Mouse (Mus musculus) embryonic fibroblast, embryonic 13.5 days (primary cell): ENCODE results near the gene Bcl2l14. TPM values are rescaled to one million over a fixed set of nuclear protein-coding genes. Genes with fewer than 3 reads are reported as not detected.
A peak's percentile ranks its signal among the peaks of the same experiment; 100 is the strongest.

Experiments used
- H3K27ac ChIP-seq: 2 replicates; pipeline ENCODE4 v1.5.1; 2012; ENCODE audit warnings: low read length, control low read depth, inconsistent platforms; ENCODE audit not compliant: insufficient read depth
- H3K4me1 ChIP-seq: 2 replicates; pipeline ENCODE4 v1.6.1; 2011; ENCODE audit warnings: low read length; ENCODE audit not compliant: control insufficient read depth, insufficient read depth
- H3K4me3 ChIP-seq: 2 replicates; pipeline ENCODE4 v1.5.1; 2011; ENCODE audit warnings: mild to moderate bottlenecking, control low read depth, low read length; ENCODE audit not compliant: insufficient read depth
- CTCF ChIP-seq: IDR thresholded peaks from 2 replicates; pipeline ENCODE4 v1.5.1; 2011; ENCODE audit warnings: mild to moderate bottlenecking, control low read depth, low read length, moderate library complexity, borderline replicate concordance; ENCODE audit not compliant: insufficient read depth
- POLR2A ChIP-seq: IDR thresholded peaks from 2 replicates; pipeline ENCODE4 v1.6.1; 2011; ENCODE audit warnings: low read depth, mild to moderate bottlenecking, control low read depth, low read length, moderate library complexity
- polyA plus RNA-seq: library from polyadenylated mRNA; stranded (reverse); fragments of >200 nt; gene quantifications from 2 replicates; pipeline ENCODE4 v1.2.4, GENCODE M21; 2011; ENCODE audit warnings: low read depth; ENCODE audit not compliant: missing spikeins, insufficient read length

The Bcl2l14 gene
- polyA plus RNA-seq, 1 experiment = not detected

DNA sequence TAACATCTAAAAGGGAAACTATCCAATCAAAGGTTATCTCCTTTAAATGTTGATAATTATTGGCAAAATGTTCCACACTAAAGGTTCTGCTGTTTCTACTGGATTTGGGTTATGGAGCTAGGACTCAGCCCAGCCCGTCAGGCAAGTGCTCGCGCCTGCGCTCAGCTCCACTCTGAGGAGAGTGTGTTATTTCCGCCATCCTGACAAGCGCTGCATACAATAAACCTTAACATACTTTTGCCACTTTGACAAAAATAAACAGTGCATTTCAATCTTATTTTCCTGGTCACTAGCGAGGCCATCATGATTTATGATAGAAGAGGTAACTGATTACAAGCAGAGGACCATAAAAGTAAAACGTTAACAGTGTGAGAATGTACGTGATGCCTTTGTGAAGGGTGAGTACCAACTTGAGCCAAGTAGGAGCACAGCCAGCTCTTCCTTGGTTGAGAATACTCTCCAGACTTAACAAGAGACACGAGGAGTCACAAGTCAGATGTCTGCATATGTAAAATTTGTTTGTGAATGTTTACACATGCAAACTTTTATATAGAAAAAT lies 70.6 kb downstream of the Bcl2l14 start:
- Histone ChIP-seq H3K27ac (no peak overlapping the region), H3K4me3 (no peak overlapping the region), H3K4me1 (no peaks in the 10 kb centered on the region; the same call in 1 of the 2 replicates)
- TF ChIP-seq CTCF (no peak), POLR2A (no peak)

DNA sequence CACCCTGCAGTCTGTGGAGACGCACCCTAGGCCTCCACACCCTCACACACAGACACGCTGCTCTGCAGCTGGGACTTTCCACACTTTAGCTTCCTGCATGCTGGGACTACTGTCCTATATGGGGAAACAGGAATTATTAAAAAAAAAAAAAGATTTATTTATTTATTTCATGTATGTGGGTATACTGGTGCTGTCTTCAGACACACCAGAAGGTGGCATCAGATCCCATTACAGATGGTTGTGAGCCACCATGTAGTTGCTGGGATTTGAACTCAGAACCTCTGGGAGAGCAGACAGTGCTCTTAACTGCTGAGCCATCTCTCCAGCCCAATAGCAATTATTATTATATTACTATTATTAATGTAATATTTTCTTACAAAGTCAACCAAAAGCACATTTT lies 73.2 kb downstream of the Bcl2l14 start:
- Histone ChIP-seq H3K4me3 (no peak overlapping the region), H3K27ac (no peak overlapping the region), H3K4me1 (peaks cover 12% of the 10 kb centered on the region)
- TF ChIP-seq CTCF (no peak), POLR2A (no peak)

DNA sequence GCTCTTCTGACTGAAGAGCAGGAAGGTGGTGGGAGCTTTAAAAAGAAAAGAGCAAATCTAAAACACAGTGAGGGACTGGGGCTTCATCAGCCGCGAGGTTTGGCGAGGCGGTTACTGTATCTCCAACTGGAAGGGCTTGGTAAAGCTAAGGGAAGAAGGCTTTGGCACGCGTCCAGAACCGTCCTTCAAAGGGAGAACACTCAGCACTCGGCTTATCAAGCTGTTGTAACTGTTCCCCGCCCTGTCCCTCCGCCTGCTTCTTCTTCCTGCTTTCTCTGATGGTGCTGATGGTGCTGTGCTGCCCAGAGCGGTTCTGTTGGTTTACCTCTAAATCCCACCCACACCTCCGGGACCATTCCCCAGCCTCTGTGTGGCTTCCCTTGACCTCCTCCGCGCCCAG lies 74.7 kb downstream of the Bcl2l14 start:
- TF ChIP-seq CTCF (no peak), POLR2A (no peak)
- Histone ChIP-seq H3K27ac (no peak overlapping the region), H3K4me3 (no peak overlapping the region)

DNA sequence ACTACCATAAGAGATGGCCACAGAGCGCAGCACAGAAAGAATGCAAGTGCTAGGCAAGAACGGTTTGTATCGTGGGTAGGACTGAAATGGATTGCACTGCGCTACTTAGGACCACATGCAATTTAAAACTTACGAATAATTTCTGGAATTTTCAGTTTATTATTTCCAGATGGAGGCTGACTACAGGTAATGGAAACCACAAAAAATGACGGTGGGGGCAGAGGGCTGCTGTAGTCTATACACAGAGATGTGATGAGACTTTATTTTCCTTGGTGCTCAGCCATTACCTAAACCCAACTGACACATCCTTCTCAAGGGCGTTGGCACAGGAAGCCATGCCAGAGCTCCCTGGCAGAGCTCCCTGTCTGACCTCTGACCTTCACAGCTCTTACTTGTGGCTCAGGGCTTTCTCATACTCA lies 77.0 kb downstream of the Bcl2l14 start:
- Histone ChIP-seq H3K27ac (peak overlapping the region; percentile 80), H3K4me1 (peaks cover 12% of the 10 kb centered on the region), H3K4me3 (no peak overlapping the region)
- no peak; the same call in 1 of the 2 replicates for TF ChIP-seq POLR2A

More for the DNA sequence above, 74.7 kb downstream of the Bcl2l14 start:
- H3K4me1 ChIP-seq = peaks cover 12% of the 10 kb centered on the region

DNA sequence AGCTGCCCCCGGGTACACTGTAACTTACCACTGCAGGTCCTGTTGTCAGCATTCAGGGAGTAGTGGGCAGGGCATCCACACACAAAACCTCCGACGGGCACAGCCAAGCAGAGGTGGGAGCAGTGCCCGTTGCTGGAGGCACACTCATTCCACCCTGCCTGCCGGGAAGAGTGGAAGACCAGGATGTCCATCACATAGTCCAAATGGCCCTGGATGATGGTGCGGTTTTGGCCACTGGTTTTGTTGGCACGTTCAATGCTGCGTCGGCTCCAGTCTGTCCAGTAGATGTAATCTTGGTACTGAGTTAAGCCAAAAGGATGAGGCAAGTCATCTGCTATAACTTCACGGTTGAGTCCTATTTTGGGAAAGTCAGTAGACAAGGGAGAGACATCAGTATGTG lies 83.4 kb downstream of the Bcl2l14 start:
- no peak for TF ChIP-seq POLR2A
- no peak for TF ChIP-seq CTCF
- no peaks in the 10 kb centered on the region; the same call in 1 of the 2 replicates for H3K4me1 ChIP-seq
- no peak overlapping the region for H3K4me3 ChIP-seq
- H3K27ac ChIP-seq = no peak overlapping the region

DNA sequence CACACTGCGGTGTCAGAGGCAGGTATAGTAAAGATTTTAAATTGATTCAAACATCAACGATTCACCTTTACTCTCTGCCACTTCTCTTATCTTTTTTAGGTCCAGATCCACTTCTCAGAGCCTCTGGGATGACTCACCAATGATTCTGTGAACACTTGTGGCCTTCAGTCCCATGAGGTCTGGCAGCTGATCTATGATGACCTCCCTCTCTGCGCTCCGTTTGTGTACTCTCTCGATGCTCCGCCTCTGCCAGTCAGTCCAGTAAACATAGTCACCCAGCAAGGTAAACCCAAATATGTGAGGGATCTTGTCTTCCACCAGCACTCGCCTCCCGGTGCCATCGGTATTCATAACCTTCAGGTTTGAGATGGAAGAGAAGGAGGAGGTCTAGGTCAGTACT lies 90.2 kb downstream of the Bcl2l14 start:
- H3K4me1 ChIP-seq = 0 out of 2 replicates have a peak, but pooled peaks cover 4% of the 10 kb centered on the region
- no peak for TF ChIP-seq POLR2A
- TF ChIP-seq CTCF = no peak
- H3K27ac ChIP-seq = no peak overlapping the region
- H3K4me3 ChIP-seq = no peak overlapping the region

Other genes starting within 250 kb of the Bcl2l14 start
- gene Lrp6, start 170.6 kb downstream of the Bcl2l14 start, polyA plus RNA-seq = 58.4 and 88.3 TPM in 2 replicates
- gene Mansc1, start 236.2 kb downstream of the Bcl2l14 start, polyA plus RNA-seq = 2.8 and 3.2 TPM in 2 replicates
- 6.1 and 7.1 TPM in 2 replicates for gene Borcs5, start 243.2 kb downstream of the Bcl2l14 start, polyA plus RNA-seq